Comparison of ENCODE assay signal across 25 mouse cellular contexts in genomic region chr9:64440101-64440500, GRCm38 (mm10). TPM values are rescaled to one million over a fixed set of nuclear protein-coding genes. Genes with fewer than 3 reads are reported as not detected.
DNase-seq lines count a peak whose midpoint lies in the region; ATAC-seq and TF ChIP-seq lines count a peak whose summit lies in the region.
"Had no signal": no experiment of that assay in that cellular context is flagged by ENCODE, and none has a peak within 500 bp of the region (broad histone marks: within the 10 kb centered on the region; RNA-seq: fewer than 3 reads in every experiment).

No protein-coding gene starts in this region.

- intact Hi-C loops in heart, postnatal 10 days (cut with DNase I): no loop called here

- H3K36me3 ChIP-seq in midbrain, embryonic 11.5 days (ENCODE audit: control insufficient read depth, insufficient read depth, low read length): no peaks in the 10 kb centered on the region
- no peaks in the 10 kb centered on the region for H3K36me3 ChIP-seq in midbrain, embryonic 13.5 days
- H3K36me3 ChIP-seq in ES-E14 (ENCODE audit: control insufficient read depth, insufficient read depth, low read length, poor library complexity, severe bottlenecking): no peaks in the 10 kb centered on the region
- H3K36me3 ChIP-seq: embryonic facial prominence, embryonic 13.5 days; embryonic facial prominence, embryonic 15.5 days; forebrain, embryonic 10.5 days; forebrain, embryonic 12.5 days had no signal

- no peak overlapping the region for H3K4me2 ChIP-seq in midbrain, embryonic 11.5 days
- H3K4me2 ChIP-seq in midbrain, embryonic 13.5 days (replicated peaks): no peak overlapping the region
- H3K4me2 ChIP-seq: embryonic facial prominence, embryonic 13.5 days; embryonic facial prominence, embryonic 15.5 days; forebrain, embryonic 12.5 days had no signal

- H3K4me3 ChIP-seq in midbrain, embryonic 11.5 days (ENCODE audit: low read depth, low read length): no peak overlapping the region
- no peak overlapping the region for H3K4me3 ChIP-seq in midbrain, embryonic 13.5 days (replicated peaks)
- H3K4me3 ChIP-seq in ES-E14 (ENCODE audit: insufficient read depth in 1 of 2, low read depth in 1 of 2, low read length in 2 of 2, poor library complexity in 1 of 2, severe bottlenecking in 1 of 2): no peak overlapping the region
- H3K4me3 ChIP-seq: embryonic facial prominence, embryonic 13.5 days; embryonic facial prominence, embryonic 15.5 days; erythroblast, embryonic 14.5 days; forebrain, embryonic 10.5 days; forebrain, embryonic 12.5 days had no signal

- WGBS in midbrain, embryonic 11.5 days: 82% methylated on average over 7 of the region's 7 CpGs
- 91% methylated on average over 7 of the region's 7 CpGs for WGBS in midbrain, embryonic 13.5 days

- H3K27ac ChIP-seq in midbrain, embryonic 11.5 days (ENCODE audit: low read depth, low read length): no peak overlapping the region
- H3K27ac ChIP-seq in midbrain, embryonic 13.5 days: no peak overlapping the region
- no peak overlapping the region for H3K27ac ChIP-seq in ES-E14 (ENCODE audit: insufficient read depth, low read depth, low read length, poor library complexity, severe bottlenecking)
- H3K27ac ChIP-seq: embryonic facial prominence, embryonic 13.5 days; embryonic facial prominence, embryonic 15.5 days; forebrain, embryonic 10.5 days; forebrain, embryonic 12.5 days had no signal

- H3K9me3 ChIP-seq in midbrain, embryonic 11.5 days (ENCODE audit: control insufficient read depth, low read length): no peaks in the 10 kb centered on the region
- no peaks in the 10 kb centered on the region for H3K9me3 ChIP-seq in midbrain, embryonic 13.5 days
- no peaks in the 10 kb centered on the region for H3K9me3 ChIP-seq in ES-E14 (ENCODE audit: control insufficient read depth, insufficient read depth, low read depth, low read length)
- H3K9me3 ChIP-seq: embryonic facial prominence, embryonic 13.5 days; embryonic facial prominence, embryonic 15.5 days; forebrain, embryonic 10.5 days; forebrain, embryonic 12.5 days had no signal

- no peaks in the 10 kb centered on the region for H3K4me1 ChIP-seq in midbrain, embryonic 11.5 days (ENCODE audit: control insufficient read depth, insufficient read depth, low read length)
- no peaks in the 10 kb centered on the region for H3K4me1 ChIP-seq in midbrain, embryonic 13.5 days (replicated peaks)
- peaks cover 2% of the 10 kb centered on the region in 2 experiments; a peak in 2 of 4 replicates for H3K4me1 ChIP-seq in ES-E14 (ENCODE audit: control insufficient read depth in 2 of 2, insufficient read depth in 2 of 2, low read length in 2 of 2, poor library complexity in 1 of 2)
- H3K4me1 ChIP-seq: embryonic facial prominence, embryonic 13.5 days; embryonic facial prominence, embryonic 15.5 days; forebrain, embryonic 12.5 days had no signal

- no peak for ATAC-seq in midbrain, embryonic 11.5 days (ENCODE audit: low FRiP score)
- ATAC-seq in midbrain, embryonic 13.5 days: no peak
- ATAC-seq: CD4-positive, CD25-positive, alpha-beta regulatory T cell, adult 4 months; forebrain, embryonic 14.5 days; forebrain, embryonic 16.5 days had no signal

- peak; percentile 53 for DNase-seq in midbrain, embryonic 11.5 days (ENCODE audit: low spot score, missing footprints)
- DNase-seq in ES-E14 (ENCODE audit: low read depth, low spot score) (peak; percentile 13), ZHBTc4 (ENCODE audit: low read depth, low spot score) (peak; percentile 56)
- no peak for DNase-seq in cerebellum, adult 9-11 months
- no peak for DNase-seq in heart, postnatal 10 days
- DNase-seq: adrenal gland, adult 2 months; adrenal gland, postnatal 14 days; adrenal gland, postnatal 36 days; B cell, adult 2 months; cerebellum, adult 11-12 months; cerebellum, adult 2 months; cerebellum, adult 9-10 months; cerebellum, postnatal 14 days; cerebellum, postnatal 36 days; embryo, embryonic 11 days had no signal

- in situ Hi-C loops in ES-E14 (cut with MboI; ENCODE audit: low sequenced_read_pairs in 2 of 2, unreplicated experiment in 2 of 2): no loop called here

- no peak overlapping the region for H3K9ac ChIP-seq in midbrain, embryonic 11.5 days (ENCODE audit: low read length)
- H3K9ac ChIP-seq in midbrain, embryonic 13.5 days (replicated peaks): no peak overlapping the region
- no peak overlapping the region for H3K9ac ChIP-seq in ES-E14 (ENCODE audit: insufficient read depth, low read depth, low read length, poor library complexity, severe bottlenecking)
- H3K9ac ChIP-seq: embryonic facial prominence, embryonic 13.5 days; embryonic facial prominence, embryonic 15.5 days; forebrain, embryonic 12.5 days had no signal

- no peaks in the 10 kb centered on the region for H3K27me3 ChIP-seq in midbrain, embryonic 11.5 days (ENCODE audit: control insufficient read depth, insufficient read depth, low read length)
- H3K27me3 ChIP-seq in midbrain, embryonic 13.5 days: no peaks in the 10 kb centered on the region
- H3K27me3 ChIP-seq: CH12.LX; embryonic facial prominence, embryonic 13.5 days; embryonic facial prominence, embryonic 15.5 days; forebrain, embryonic 12.5 days had no signal

TF ChIP-seq in ES-E14, 5 proteins besides CTCF, POLR2A, EP300 and RAD21:
- TF ChIP-seq ZNF384 (IDR thresholded peaks at IDR 0.05; ENCODE audit: low read depth, low read length) (no peak), MAFK (IDR thresholded peaks at IDR 0.05; ENCODE audit: insufficient read depth, low read depth, low read length) (no peak), CHD2 (IDR thresholded peaks at IDR 0.05; ENCODE audit: low read depth, low read length) (no peak), HCFC1 (IDR thresholded peaks at IDR 0.05; ENCODE audit: borderline replicate concordance, insufficient read depth, low read length) (no peak), ZC3H11A (IDR thresholded peaks at IDR 0.05; ENCODE audit: borderline replicate concordance, low read depth, low read length) (no peak)

RNA-seq across cellular contexts. Expression of gene Megf11, which starts 54.7 kb away (rescaled TPM):
- 2.6 and 3.1 TPM in 2 replicates for polyA plus RNA-seq in midbrain, embryonic 11.5 days (2014; fragmentation: Nextera tagmentation; extraction: Ambion mirVana)
- polyA plus RNA-seq in midbrain, embryonic 13.5 days (2015; fragmentation: Nextera tagmentation; extraction: Ambion mirVana): 9.4 and 10.2 TPM in 2 replicates
- total RNA-seq in ES-E14 (2012; rRNA removed): 7.5 and 12.5 TPM in 2 replicates
- total RNA-seq in heart, postnatal 10 days (2021): 1 to 10 TPM; 3.3 to 4.2 TPM
- polyA plus RNA-seq: erythroblast, embryonic 14.5 days had no signal

Comparison
In these comparisons a context has a peak if more than half of its experiments do, and no peak if none do; other contexts are left out.
1. DNase-seq: peak in midbrain, embryonic 11.5 days (single experiment), ES-E14 (single experiment) and ZHBTc4 (single experiment); none in cerebellum, adult 9-11 months (single experiment) and heart, postnatal 10 days (0 of 2).